Mouse (Mus musculus): ENCODE measurements around the gene Lrpprc. TPM values are rescaled to one million over a fixed set of nuclear protein-coding genes. Genes with fewer than 3 reads are reported as not detected.

Lrpprc gene
- total and polyA plus RNA-seq, 2 experiments, result 17.4 to 103 TPM

GRCm38 (mm10) chr17:84665053-84665452 is 125.5 kb downstream of the Lrpprc start:
- no peak for DNase-seq (ENCODE audit: extremely low read depth, low read depth, low spot score)
- TF ChIP-seq CTCF (IDR thresholded peaks at IDR 0.05; ENCODE audit: low read depth, low read length) (no peak), POLR2A (IDR thresholded peaks at IDR 0.05; ENCODE audit: extremely low read depth, insufficient read depth, low read length) (no peak)
- Histone ChIP-seq H3K79me2 (ENCODE audit: control insufficient read depth, insufficient read depth, low read length) (no peaks in the 10 kb centered on the region), H3K4me1 (ENCODE audit: control insufficient read depth, insufficient read depth, low read length) (no peaks in the 10 kb centered on the region), H3K9ac (ENCODE audit: low read depth, low read length) (no peak overlapping the region), H3K36me3 (ENCODE audit: control insufficient read depth, insufficient read depth, low read length) (peaks cover 41% of the 10 kb centered on the region), H3K4me3 (ENCODE audit: insufficient read depth, low read depth, low read length) (no peak overlapping the region), H3K27ac (replicated peaks; ENCODE audit: insufficient read depth, low read depth, low read length) (no peak overlapping the region), H3K27me3 (ENCODE audit: control insufficient read depth, insufficient read depth, low read length) (no peaks in the 10 kb centered on the region)
- WGBS, result 76% methylated on average over 10 of the region's 10 CpGs

DNA sequence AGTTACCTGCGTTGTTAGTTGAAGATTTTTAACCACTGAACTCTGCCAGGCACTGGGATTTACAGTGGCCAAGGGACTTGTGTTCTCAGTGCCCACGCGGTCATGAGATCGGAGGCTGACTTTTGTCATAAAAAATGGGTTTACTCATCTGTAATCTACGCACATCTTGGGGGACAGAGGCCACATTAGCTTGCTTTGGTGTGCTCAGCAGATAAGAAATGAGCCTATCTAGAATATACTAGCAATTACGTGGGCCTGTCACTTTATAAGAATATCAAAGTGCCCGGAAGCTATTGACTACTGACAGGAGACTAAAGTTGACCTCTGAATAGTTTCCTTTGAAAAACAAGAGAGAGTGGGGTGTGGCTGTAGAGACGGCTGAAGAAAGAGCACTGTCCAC is 131.6 kb downstream of the Lrpprc start:
- DNase-seq (ENCODE audit: extremely low read depth, low read depth, low spot score), result no peak
- H3K9ac ChIP-seq (ENCODE audit: low read depth, low read length), result no peak overlapping the region
- H3K27ac ChIP-seq (replicated peaks; ENCODE audit: insufficient read depth, low read depth, low read length), result no peak overlapping the region
- no peaks in the 10 kb centered on the region for H3K4me1 ChIP-seq (ENCODE audit: control insufficient read depth, insufficient read depth, low read length)
- H3K27me3 ChIP-seq (ENCODE audit: control insufficient read depth, insufficient read depth, low read length), result no peaks in the 10 kb centered on the region
- 83% methylated on average over 8 of the region's 8 CpGs for WGBS
- TF ChIP-seq CTCF (IDR thresholded peaks at IDR 0.05; ENCODE audit: low read depth, low read length), result no peak
- TF ChIP-seq POLR2A (IDR thresholded peaks at IDR 0.05; ENCODE audit: extremely low read depth, insufficient read depth, low read length), result no peak
- H3K79me2 ChIP-seq (ENCODE audit: control insufficient read depth, insufficient read depth, low read length), result no peaks in the 10 kb centered on the region
- H3K36me3 ChIP-seq (ENCODE audit: control insufficient read depth, insufficient read depth, low read length), result peaks cover 13% of the 10 kb centered on the region
- no peak overlapping the region for H3K4me3 ChIP-seq (ENCODE audit: insufficient read depth, low read depth, low read length)

DNA sequence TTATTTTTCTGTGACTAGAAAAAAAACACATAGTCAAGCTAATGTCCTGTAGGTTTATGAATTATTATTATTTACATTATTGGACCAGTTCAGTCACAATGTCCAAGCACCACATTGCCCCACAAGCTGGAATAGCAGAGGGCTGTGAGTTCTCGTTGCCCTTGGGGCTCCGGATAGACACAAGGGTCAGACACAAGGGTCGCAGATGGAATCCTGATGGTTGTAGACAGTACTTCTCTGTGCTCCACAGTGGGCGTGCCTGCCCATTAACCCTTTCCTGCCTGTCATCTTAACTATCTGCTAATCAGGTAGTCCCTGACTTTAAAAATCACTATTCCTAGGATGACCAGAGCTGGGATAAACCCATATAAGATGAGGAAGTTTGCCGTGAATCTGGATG is 132.4 kb downstream of the Lrpprc start:
- H3K27ac ChIP-seq (replicated peaks; ENCODE audit: insufficient read depth, low read depth, low read length), result no peak overlapping the region
- no peaks in the 10 kb centered on the region for H3K79me2 ChIP-seq (ENCODE audit: control insufficient read depth, insufficient read depth, low read length)
- H3K36me3 ChIP-seq (ENCODE audit: control insufficient read depth, insufficient read depth, low read length), result peaks cover 8% of the 10 kb centered on the region; the same call in 1 of the 2 replicates
- WGBS, result 63% methylated on average over 5 of the region's 5 CpGs
- no peak overlapping the region for H3K4me3 ChIP-seq (ENCODE audit: insufficient read depth, low read depth, low read length)
- no peak for TF ChIP-seq CTCF (IDR thresholded peaks at IDR 0.05; ENCODE audit: low read depth, low read length)
- no peak for TF ChIP-seq POLR2A (IDR thresholded peaks at IDR 0.05; ENCODE audit: extremely low read depth, insufficient read depth, low read length)
- no peak for DNase-seq (ENCODE audit: extremely low read depth, low read depth, low spot score)
- H3K9ac ChIP-seq (ENCODE audit: low read depth, low read length), result no peak overlapping the region
- no peaks in the 10 kb centered on the region; the same call in 1 of the 2 replicates for H3K4me1 ChIP-seq (ENCODE audit: control insufficient read depth, insufficient read depth, low read length)
- no peaks in the 10 kb centered on the region for H3K27me3 ChIP-seq (ENCODE audit: control insufficient read depth, insufficient read depth, low read length)

DNA sequence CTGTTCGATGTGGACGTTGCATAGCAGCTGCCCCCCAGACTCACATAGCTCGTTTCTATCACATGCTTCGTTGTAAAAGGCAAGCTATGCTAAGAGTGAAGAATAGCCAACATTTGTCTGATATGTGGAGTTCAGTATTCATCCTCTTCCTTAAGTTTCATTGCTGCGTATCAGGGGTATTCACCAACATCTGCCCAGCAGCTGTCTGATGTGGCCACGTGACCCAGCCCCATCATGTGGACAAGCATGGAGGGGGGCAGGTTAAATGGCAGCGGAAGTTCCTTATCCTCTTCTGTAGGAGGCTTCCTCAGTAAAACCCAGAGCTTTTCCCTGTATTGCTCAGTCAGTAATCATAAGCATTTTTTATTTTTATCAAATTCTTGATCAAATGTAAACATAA is 132.8 kb downstream of the Lrpprc start:
- DNase-seq (ENCODE audit: extremely low read depth, low read depth, low spot score), result no peak
- H3K36me3 ChIP-seq (ENCODE audit: control insufficient read depth, insufficient read depth, low read length), result peaks cover 7% of the 10 kb centered on the region; the same call in 1 of the 2 replicates
- TF ChIP-seq CTCF (IDR thresholded peaks at IDR 0.05; ENCODE audit: low read depth, low read length), result no peak
- TF ChIP-seq POLR2A (IDR thresholded peaks at IDR 0.05; ENCODE audit: extremely low read depth, insufficient read depth, low read length), result no peak
- H3K4me3 ChIP-seq (ENCODE audit: insufficient read depth, low read depth, low read length), result no peak overlapping the region
- no peaks in the 10 kb centered on the region for H3K79me2 ChIP-seq (ENCODE audit: control insufficient read depth, insufficient read depth, low read length)
- H3K4me1 ChIP-seq (ENCODE audit: control insufficient read depth, insufficient read depth, low read length), result no peaks in the 10 kb centered on the region; the same call in 1 of the 2 replicates
- no peaks in the 10 kb centered on the region for H3K27me3 ChIP-seq (ENCODE audit: control insufficient read depth, insufficient read depth, low read length)
- H3K9ac ChIP-seq (ENCODE audit: low read depth, low read length), result no peak overlapping the region
- H3K27ac ChIP-seq (replicated peaks; ENCODE audit: insufficient read depth, low read depth, low read length), result no peak overlapping the region
- WGBS, result 77% methylated on average over 7 of the region's 7 CpGs

GRCm38 (mm10) chr17:84657422-84657732 is 133.2 kb downstream of the Lrpprc start:
- no peak for DNase-seq (ENCODE audit: extremely low read depth, low read depth, low spot score)
- 76% methylated on average over 3 of the region's 3 CpGs for WGBS
- H3K9ac ChIP-seq (ENCODE audit: low read depth, low read length), result no peak overlapping the region
- H3K4me1 ChIP-seq (ENCODE audit: control insufficient read depth, insufficient read depth, low read length), result no peaks in the 10 kb centered on the region; the same call in 1 of the 2 replicates
- H3K27me3 ChIP-seq (ENCODE audit: control insufficient read depth, insufficient read depth, low read length), result no peaks in the 10 kb centered on the region
- no peaks in the 10 kb centered on the region for H3K79me2 ChIP-seq (ENCODE audit: control insufficient read depth, insufficient read depth, low read length)
- TF ChIP-seq POLR2A (IDR thresholded peaks at IDR 0.05; ENCODE audit: extremely low read depth, insufficient read depth, low read length), result no peak
- no peak for TF ChIP-seq CTCF (IDR thresholded peaks at IDR 0.05; ENCODE audit: low read depth, low read length)
- no peak overlapping the region for H3K27ac ChIP-seq (replicated peaks; ENCODE audit: insufficient read depth, low read depth, low read length)
- H3K36me3 ChIP-seq (ENCODE audit: control insufficient read depth, insufficient read depth, low read length), result peaks cover 7% of the 10 kb centered on the region; the same call in 1 of the 2 replicates
- H3K4me3 ChIP-seq (ENCODE audit: insufficient read depth, low read depth, low read length), result no peak overlapping the region

- Histone ChIP-seq H3K36me3 (ENCODE audit: control insufficient read depth, insufficient read depth, low read length) (peaks cover 5% of the 10 kb centered on the region; the same call in 1 of the 2 replicates), H3K9ac (ENCODE audit: low read depth, low read length) (no peak overlapping the region), H3K27me3 (ENCODE audit: control insufficient read depth, insufficient read depth, low read length) (no peaks in the 10 kb centered on the region), H3K79me2 (ENCODE audit: control insufficient read depth, insufficient read depth, low read length) (no peaks in the 10 kb centered on the region), H3K4me1 (ENCODE audit: control insufficient read depth, insufficient read depth, low read length) (no peaks in the 10 kb centered on the region; the same call in 1 of the 2 replicates), H3K4me3 (ENCODE audit: insufficient read depth, low read depth, low read length) (no peak overlapping the region), H3K27ac (replicated peaks; ENCODE audit: insufficient read depth, low read depth, low read length) (no peak overlapping the region)
- TF ChIP-seq CTCF (IDR thresholded peaks at IDR 0.05; ENCODE audit: low read depth, low read length) (no peak), POLR2A (IDR thresholded peaks at IDR 0.05; ENCODE audit: extremely low read depth, insufficient read depth, low read length) (no peak)
- no peak for DNase-seq (ENCODE audit: extremely low read depth, low read depth, low spot score)
- WGBS, result 80% methylated on average over 19 of the region's 19 CpGs
These were observed 133.8 kb downstream of the Lrpprc start for GRCm38 (mm10) chr17:84656653-84657421.

Measured in liver, adult 2 months (tissue).